23 mouse cellular contexts compared by ENCODE assay signal in genomic region chr2:173810851-173811130, GRCm38 (mm10).
DNase-seq lines count a peak whose midpoint lies in the region; ATAC-seq and TF ChIP-seq lines count a peak whose summit lies in the region.
"Had no signal": no experiment of that assay in that cellular context is flagged by ENCODE, and none has a peak within 500 bp of the region (broad histone marks: within the 10 kb centered on the region; RNA-seq: fewer than 3 reads in every experiment).

No protein-coding gene starts in this region.

- WGBS in heart, postnatal 0 days = 79% methylated on average over 5 of the region's 5 CpGs
- WGBS in heart, embryonic 10.5 days = 78% methylated on average over 5 of the region's 5 CpGs
- 86% methylated on average over 5 of the region's 5 CpGs for WGBS in midbrain, embryonic 11.5 days
- 93% methylated on average over 5 of the region's 5 CpGs for WGBS in midbrain, embryonic 14.5 days

- H3K27me3 ChIP-seq in heart, postnatal 0 days (ENCODE audit: control insufficient read depth, insufficient read depth, low read length) = no peaks in the 10 kb centered on the region
- no peaks in the 10 kb centered on the region for H3K27me3 ChIP-seq in heart, embryonic 10.5 days (ENCODE audit: insufficient read depth, poor library complexity, severe bottlenecking)
- H3K27me3 ChIP-seq in midbrain, embryonic 11.5 days (ENCODE audit: control insufficient read depth, insufficient read depth, low read length) = no peaks in the 10 kb centered on the region
- H3K27me3 ChIP-seq in midbrain, embryonic 14.5 days (ENCODE audit: control insufficient read depth, insufficient read depth, low read length) = no peaks in the 10 kb centered on the region
- H3K27me3 ChIP-seq: embryonic facial prominence, embryonic 12.5 days; forebrain, embryonic 13.5 days; heart, embryonic 12.5 days; intestine, embryonic 15.5 days; Patski had no signal

- TF ChIP-seq CTCF in gastrocnemius, adult 2 months (IDR thresholded peaks at IDR 0.05) = no peak
- no peak for TF ChIP-seq CTCF in heart, postnatal 0 days (IDR thresholded peaks at IDR 0.05; ENCODE audit: low read depth)

- no peak overlapping the region for H3K9ac ChIP-seq in heart, postnatal 0 days (replicated peaks; ENCODE audit: low read depth, low read length)
- H3K9ac ChIP-seq in midbrain, embryonic 11.5 days (ENCODE audit: low read length) = no peak overlapping the region
- no peak overlapping the region for H3K9ac ChIP-seq in midbrain, embryonic 14.5 days (replicated peaks; ENCODE audit: low read length)
- H3K9ac ChIP-seq: embryonic facial prominence, embryonic 12.5 days; forebrain, embryonic 13.5 days; heart, embryonic 12.5 days; hindbrain, embryonic 13.5 days; intestine, embryonic 15.5 days had no signal

- H3K27ac ChIP-seq in gastrocnemius, adult 2 months = peak overlapping the region; percentile 59
- H3K27ac ChIP-seq in heart, postnatal 0 days (ENCODE audit: low read depth) = 0 out of 2 replicates have a peak overlapping the region, but pooled peaks have one; percentile 39
- no peak overlapping the region for H3K27ac ChIP-seq in heart, embryonic 10.5 days
- H3K27ac ChIP-seq in midbrain, embryonic 11.5 days (ENCODE audit: low read depth, low read length) = no peak overlapping the region
- H3K27ac ChIP-seq in midbrain, embryonic 14.5 days (replicated peaks; ENCODE audit: low read depth, low read length) = no peak overlapping the region
- H3K27ac ChIP-seq: embryonic facial prominence, embryonic 12.5 days; forebrain, embryonic 10.5 days; forebrain, embryonic 13.5 days; hindbrain, embryonic 10.5 days; hindbrain, embryonic 13.5 days; intestine, embryonic 15.5 days had no signal

- peaks cover 6% of the 10 kb centered on the region; the same call in 1 of the 2 replicates for H3K4me1 ChIP-seq in heart, postnatal 0 days (ENCODE audit: control insufficient read depth, insufficient read depth)
- H3K4me1 ChIP-seq in heart, embryonic 10.5 days = peaks cover 6% of the 10 kb centered on the region; the same call in 1 of the 2 replicates
- no peaks in the 10 kb centered on the region for H3K4me1 ChIP-seq in midbrain, embryonic 11.5 days (ENCODE audit: control insufficient read depth, insufficient read depth, low read length)
- H3K4me1 ChIP-seq in midbrain, embryonic 14.5 days (ENCODE audit: control insufficient read depth, insufficient read depth, low read length) = no peaks in the 10 kb centered on the region
- H3K4me1 ChIP-seq: embryonic facial prominence, embryonic 12.5 days; forebrain, embryonic 10.5 days; forebrain, embryonic 13.5 days; hindbrain, embryonic 10.5 days; hindbrain, embryonic 13.5 days; intestine, embryonic 15.5 days had no signal

- no peak for ATAC-seq in heart, postnatal 0 days (ENCODE audit: insufficient read depth, low read depth)
- ATAC-seq in midbrain, embryonic 11.5 days (ENCODE audit: low FRiP score) = no peak
- ATAC-seq in midbrain, embryonic 14.5 days (ENCODE audit: low FRiP score, low TSS enrichment) = no peak
- ATAC-seq: hindbrain, embryonic 16.5 days; Patski had no signal

- no peak for DNase-seq in gastrocnemius, adult 2 months
- DNase-seq in gastrocnemius, adult 8-10 months (ENCODE audit: low spot score in 2 of 2) = no peak
- no peak for DNase-seq in heart, postnatal 0 days (ENCODE audit: low spot score)
- DNase-seq in heart, embryonic 10.5 days (ENCODE audit: low spot score) = no peak
- DNase-seq in midbrain, embryonic 11.5 days (ENCODE audit: low spot score, missing footprints) = peak; percentile 23
- no peak for DNase-seq in midbrain, embryonic 14.5 days
- no peak for DNase-seq in kidney, postnatal 14 days
- DNase-seq: adrenal gland, postnatal 10 days; adrenal gland, postnatal 36 days; B cell, adult 2 months; cerebellum, adult 18-20 months; cerebellum, adult 9-10 months; cerebellum, postnatal 14 days had no signal

- H3K4me3 ChIP-seq in gastrocnemius, adult 2 months = no peak overlapping the region
- H3K4me3 ChIP-seq in heart, postnatal 0 days (ENCODE audit: low read depth, low read length) = no peak overlapping the region
- H3K4me3 ChIP-seq in heart, embryonic 10.5 days = no peak overlapping the region
- no peak overlapping the region for H3K4me3 ChIP-seq in midbrain, embryonic 11.5 days (ENCODE audit: low read depth, low read length)
- no peak overlapping the region for H3K4me3 ChIP-seq in midbrain, embryonic 14.5 days (replicated peaks; ENCODE audit: low read depth, low read length)
- H3K4me3 ChIP-seq: embryonic facial prominence, embryonic 12.5 days; forebrain, embryonic 10.5 days; forebrain, embryonic 13.5 days; heart, embryonic 12.5 days; hindbrain, embryonic 10.5 days; hindbrain, embryonic 13.5 days; intestine, embryonic 15.5 days had no signal

- intact Hi-C loops in gastrocnemius, adult 2 months (cut with DNase I) = loop anchor here (5.0 kb wide), 1 partner anchor 302 kb away; the partner anchor contains the start of gene Npepl1

- no peaks in the 10 kb centered on the region for H3K36me3 ChIP-seq in heart, postnatal 0 days (replicated peaks; ENCODE audit: control insufficient read depth, insufficient read depth, low read length)
- H3K36me3 ChIP-seq in heart, embryonic 10.5 days = no peaks in the 10 kb centered on the region
- H3K36me3 ChIP-seq in midbrain, embryonic 11.5 days (ENCODE audit: control insufficient read depth, insufficient read depth, low read length) = no peaks in the 10 kb centered on the region
- H3K36me3 ChIP-seq in midbrain, embryonic 14.5 days (ENCODE audit: control insufficient read depth, insufficient read depth, low read length) = no peaks in the 10 kb centered on the region
- H3K36me3 ChIP-seq: embryonic facial prominence, embryonic 12.5 days; forebrain, embryonic 10.5 days; G1E; heart, embryonic 12.5 days; hindbrain, embryonic 10.5 days; hindbrain, embryonic 13.5 days; intestine, embryonic 15.5 days had no signal

- no peaks in the 10 kb centered on the region for H3K9me3 ChIP-seq in heart, postnatal 0 days (replicated peaks; ENCODE audit: control insufficient read depth, low read length)
- no peaks in the 10 kb centered on the region for H3K9me3 ChIP-seq in heart, embryonic 10.5 days
- no peaks in the 10 kb centered on the region for H3K9me3 ChIP-seq in midbrain, embryonic 11.5 days (ENCODE audit: control insufficient read depth, low read length)
- H3K9me3 ChIP-seq in midbrain, embryonic 14.5 days (ENCODE audit: control insufficient read depth, low read length) = no peaks in the 10 kb centered on the region
- H3K9me3 ChIP-seq: embryonic facial prominence, embryonic 12.5 days; forebrain, embryonic 10.5 days; forebrain, embryonic 13.5 days; heart, embryonic 12.5 days; hindbrain, embryonic 10.5 days; hindbrain, embryonic 13.5 days; intestine, embryonic 15.5 days had no signal

- no peak overlapping the region for H3K4me2 ChIP-seq in heart, postnatal 0 days (ENCODE audit: low read depth, low read length)
- no peak overlapping the region for H3K4me2 ChIP-seq in midbrain, embryonic 11.5 days
- H3K4me2 ChIP-seq in midbrain, embryonic 14.5 days (ENCODE audit: low read length) = no peak overlapping the region
- H3K4me2 ChIP-seq: embryonic facial prominence, embryonic 12.5 days; forebrain, embryonic 13.5 days; heart, embryonic 12.5 days; hindbrain, embryonic 13.5 days; intestine, embryonic 15.5 days had no signal

- no peak for TF ChIP-seq EP300 in heart, postnatal 0 days (IDR thresholded peaks at IDR 0.05; ENCODE audit: low read depth)

Comparison
In these comparisons a context has a peak if more than half of its experiments do, and no peak if none do; other contexts are left out.
1. H3K27ac ChIP-seq: peak in gastrocnemius, adult 2 months (single experiment) and heart, postnatal 0 days (single experiment); none in heart, embryonic 10.5 days (single experiment), midbrain, embryonic 11.5 days (single experiment) and midbrain, embryonic 14.5 days (single experiment).